Mouse (Mus musculus) lung, embryonic 15.5 days (tissue): ENCODE measurements at regions not wholly inside any gene's neighbourhood (a gene's known extent, or its start where the extent isn't known, plus 50 kb on each side); places are given as distances from the start of the nearest gene placed in this dataset.

ENCODE experiments used
- ATAC-seq: fragments of 200-750 bp; cut with Nextera tagmentation; 2 replicates; pipeline ENCODE4 v1.8.0; 2017; ENCODE audit warnings: moderate number of reproducible peaks, borderline replicate concordance; ENCODE audit not compliant: low FRiP score, low TSS enrichment; ENCODE audit errors: extremely low read depth
- H3K27ac ChIP-seq: fragments of 300-500 bp; sonication (generic); 2 replicates; pipeline ENCODE4 v1.5.1; 2015; ENCODE audit warnings: moderate library complexity, mild to moderate bottlenecking, inconsistent platforms
- H3K27me3 ChIP-seq: fragments of 300-500 bp; sonication (generic); 2 replicates; pipeline ENCODE4 v1.6.1; 2015; ENCODE audit warnings: inconsistent platforms
- H3K36me3 ChIP-seq: fragments of 300-500 bp; sonication (generic); 2 replicates; pipeline ENCODE4 v1.6.1; 2015; ENCODE audit warnings: inconsistent platforms
- H3K4me1 ChIP-seq: fragments of 300-500 bp; sonication (generic); 2 replicates; pipeline ENCODE4 v1.6.1; 2015; ENCODE audit warnings: inconsistent platforms
- H3K4me2 ChIP-seq: fragments of 300-500 bp; sonication (generic); 2 replicates; pipeline ENCODE4 v1.6.1; 2015; ENCODE audit warnings: inconsistent platforms, mild to moderate bottlenecking, moderate library complexity
- H3K4me3 ChIP-seq: fragments of 300-500 bp; sonication (generic); 2 replicates; pipeline ENCODE4 v1.5.1; 2015; ENCODE audit warnings: mild to moderate bottlenecking, inconsistent platforms
- H3K9ac ChIP-seq: fragments of 300-500 bp; sonication (generic); 2 replicates; pipeline ENCODE4 v1.6.1; 2015; ENCODE audit warnings: inconsistent platforms
- H3K9me3 ChIP-seq: fragments of 300-500 bp; sonication (generic); 2 replicates; pipeline ENCODE4 v1.6.1; 2016; ENCODE audit warnings: inconsistent platforms
- WGBS: fragments of 180-500 bp; shearing (Covaris S2); methylation state at CpG from one replicate; pipeline ENCODE4 v1.1.7; 2015; 5-methylcytosine and 5-hydroxymethylcytosine counted together

DNA sequence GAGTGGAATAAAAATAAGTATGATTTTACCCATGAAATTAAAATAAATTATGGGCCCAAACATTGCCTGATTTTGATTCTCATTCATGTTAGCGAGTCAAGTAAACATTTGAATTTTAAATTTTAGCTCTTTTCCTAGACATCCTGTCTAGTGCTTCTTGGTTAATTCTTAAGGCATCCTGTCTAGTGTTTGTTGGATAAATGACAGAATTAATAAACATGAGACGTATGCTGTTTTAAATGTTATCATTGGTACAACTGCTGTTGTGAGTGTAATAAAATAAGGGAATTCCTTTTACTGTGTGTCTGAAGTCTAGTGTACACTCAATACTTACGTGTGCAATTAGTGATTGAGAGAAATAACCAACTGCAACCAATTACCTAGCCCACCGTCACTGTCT lies 149.0 kb upstream of the Trpm3 start:
- no peak overlapping the region for H3K27ac ChIP-seq
- no peaks in the 10 kb centered on the region for H3K4me1 ChIP-seq
- no peaks in the 10 kb centered on the region for H3K36me3 ChIP-seq
- H3K9ac ChIP-seq: no peak overlapping the region
- no peak for ATAC-seq
- H3K4me3 ChIP-seq: no peak overlapping the region
- 60% methylated on average over 4 of the region's 4 CpGs for WGBS
- no peaks in the 10 kb centered on the region for H3K27me3 ChIP-seq
- no peak overlapping the region for H3K4me2 ChIP-seq
- no peaks in the 10 kb centered on the region for H3K9me3 ChIP-seq

DNA sequence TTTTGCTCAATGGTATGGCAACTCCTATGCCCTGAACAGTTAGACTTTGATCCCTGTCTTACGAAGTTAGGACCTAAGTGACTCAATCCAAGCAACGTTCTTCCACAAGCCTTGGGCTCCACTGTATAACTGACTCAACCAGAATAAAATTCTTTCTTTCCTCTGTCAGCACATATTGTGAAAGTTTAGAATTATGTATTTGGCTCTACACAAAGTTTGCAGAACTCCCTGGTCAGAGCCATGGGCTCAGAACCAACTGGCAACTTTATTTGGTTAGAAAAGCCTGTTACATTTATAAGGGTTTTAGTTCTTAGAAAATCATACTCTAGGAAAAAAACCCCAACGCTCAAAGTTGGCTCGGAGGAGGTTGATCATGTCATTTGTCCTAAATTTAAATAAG lies 147.9 kb upstream of the Trpm3 start:
- no peaks in the 10 kb centered on the region for H3K4me1 ChIP-seq
- no peak overlapping the region for H3K4me2 ChIP-seq
- H3K36me3 ChIP-seq: no peaks in the 10 kb centered on the region
- 76% methylated on average over 4 of the region's 4 CpGs for WGBS
- H3K4me3 ChIP-seq: no peak overlapping the region
- H3K9me3 ChIP-seq: no peaks in the 10 kb centered on the region
- ATAC-seq: no peak
- no peak overlapping the region for H3K9ac ChIP-seq
- no peaks in the 10 kb centered on the region for H3K27me3 ChIP-seq
- no peak overlapping the region for H3K27ac ChIP-seq

DNA sequence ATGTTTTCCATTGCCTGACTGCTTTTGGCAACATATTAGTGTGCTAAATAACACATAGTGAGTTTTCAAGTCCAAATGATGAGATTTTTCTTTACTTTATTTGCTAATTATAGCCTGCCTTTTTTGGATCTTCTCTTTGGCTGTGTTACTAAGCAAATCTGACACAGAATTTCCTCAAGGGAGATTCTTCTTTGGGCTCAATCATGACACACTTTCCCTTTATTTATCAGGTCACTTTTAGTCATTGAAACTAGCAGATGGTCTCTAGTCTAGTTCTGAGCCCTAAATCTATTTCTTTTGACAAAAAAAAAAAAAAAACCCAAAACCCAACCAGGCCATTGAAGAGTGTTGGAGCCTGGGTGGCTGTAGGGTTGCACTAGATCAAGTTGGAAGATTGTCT lies 147.4 kb upstream of the Trpm3 start:
- Histone ChIP-seq H3K27me3 (no peaks in the 10 kb centered on the region), H3K4me2 (no peak overlapping the region), H3K4me3 (no peak overlapping the region), H3K36me3 (no peaks in the 10 kb centered on the region), H3K9me3 (no peaks in the 10 kb centered on the region), H3K4me1 (no peaks in the 10 kb centered on the region), H3K9ac (no peak overlapping the region), H3K27ac (no peak overlapping the region)
- no peak for ATAC-seq

DNA sequence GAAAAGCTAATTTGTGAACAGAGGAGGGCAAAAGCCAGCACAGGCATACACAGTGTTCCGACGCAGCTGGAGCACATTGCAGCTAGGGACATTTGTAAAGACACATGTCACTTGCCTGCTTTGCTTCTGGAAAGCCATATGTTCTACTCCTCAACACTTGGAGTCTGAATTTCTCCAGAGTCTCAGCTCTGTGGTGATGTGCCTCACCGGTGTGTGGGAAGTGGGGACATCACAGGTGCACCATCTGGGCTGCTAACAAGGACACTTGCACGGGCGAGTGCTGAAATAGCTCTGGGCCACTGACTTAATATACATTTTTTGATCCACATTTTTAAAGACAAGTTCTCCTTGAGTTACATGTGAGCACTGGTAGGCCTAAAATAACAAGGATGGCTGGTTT lies 139.2 kb upstream of the Trpm3 start:
- no peaks in the 10 kb centered on the region for H3K9me3 ChIP-seq
- no peaks in the 10 kb centered on the region for H3K27me3 ChIP-seq
- no peak overlapping the region for H3K4me3 ChIP-seq
- WGBS: 74% methylated on average over 5 of the region's 5 CpGs
- no peak overlapping the region for H3K4me2 ChIP-seq
- H3K27ac ChIP-seq: no peak overlapping the region
- no peaks in the 10 kb centered on the region for H3K36me3 ChIP-seq
- ATAC-seq: no peak
- no peaks in the 10 kb centered on the region for H3K4me1 ChIP-seq
- H3K9ac ChIP-seq: no peak overlapping the region

DNA sequence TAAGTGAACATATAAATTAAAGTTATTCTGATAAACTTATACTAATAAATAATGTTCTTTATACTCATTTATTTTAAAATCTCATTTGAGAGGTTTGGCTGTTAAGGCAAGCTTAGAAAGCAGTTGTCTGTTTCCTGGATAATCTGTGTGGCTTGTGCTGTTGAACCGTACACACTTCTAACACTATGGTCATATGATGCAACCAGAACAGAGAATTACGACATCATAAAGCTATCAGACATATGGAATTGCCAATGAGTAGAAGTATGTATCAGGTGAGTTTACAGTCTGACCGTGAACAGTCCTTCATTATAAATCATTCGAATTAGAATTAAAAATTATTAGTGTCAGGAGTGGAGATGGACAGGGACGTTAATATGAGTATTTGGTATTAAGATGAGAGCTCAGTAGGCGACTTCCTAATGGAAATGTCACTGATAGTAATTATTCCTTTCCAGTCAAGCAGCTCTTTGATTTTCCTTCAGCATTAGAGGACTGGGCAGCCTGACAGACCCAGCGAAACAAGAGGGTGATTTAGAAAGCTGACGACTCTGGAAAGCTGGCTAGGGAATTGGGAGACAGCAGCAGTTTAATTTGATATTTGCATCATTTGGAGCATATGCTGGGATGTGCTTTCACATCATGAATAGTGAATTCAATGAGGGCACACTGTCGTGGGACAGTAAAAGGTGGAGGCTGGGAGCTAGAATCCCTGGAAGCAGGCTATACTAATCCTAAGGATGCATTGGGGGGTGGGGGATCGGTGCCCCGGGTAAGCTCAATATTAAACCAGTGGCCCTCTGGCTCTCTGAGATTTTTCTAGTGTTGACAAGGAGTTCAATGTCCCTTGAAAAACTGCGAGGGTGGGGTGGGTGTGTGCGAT lies 130.6 kb upstream of the Trpm3 start:
- no peak overlapping the region for H3K27ac ChIP-seq
- no peak overlapping the region for H3K4me2 ChIP-seq
- ATAC-seq: no peak
- H3K9ac ChIP-seq: no peak overlapping the region
- H3K4me1 ChIP-seq: no peaks in the 10 kb centered on the region
- no peaks in the 10 kb centered on the region for H3K36me3 ChIP-seq
- no peaks in the 10 kb centered on the region for H3K9me3 ChIP-seq
- WGBS: 82% methylated on average over 13 of the region's 13 CpGs
- H3K4me3 ChIP-seq: no peak overlapping the region
- no peaks in the 10 kb centered on the region for H3K27me3 ChIP-seq

DNA sequence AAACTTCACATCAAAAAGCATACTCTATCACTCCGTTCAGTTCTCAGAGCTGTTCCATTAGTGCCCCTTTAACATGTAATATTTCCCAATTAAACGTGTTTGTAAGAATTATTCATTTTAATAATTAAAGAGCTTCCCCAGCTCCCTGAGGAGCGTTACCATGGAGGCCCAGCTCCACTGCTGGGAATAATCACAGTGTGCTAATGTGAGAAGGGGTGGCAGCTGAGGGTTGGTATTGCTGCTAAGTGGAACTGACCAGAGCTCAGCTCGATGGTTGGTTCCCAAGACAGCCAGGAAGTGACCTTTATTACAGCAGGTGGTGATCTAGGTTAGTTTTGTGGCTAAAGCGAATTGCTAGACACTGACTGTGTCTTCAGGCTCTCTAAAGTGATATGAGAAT lies 128.6 kb upstream of the Trpm3 start:
- Histone ChIP-seq H3K9ac (no peak overlapping the region), H3K4me2 (no peak overlapping the region), H3K4me3 (no peak overlapping the region), H3K27me3 (no peaks in the 10 kb centered on the region), H3K9me3 (no peaks in the 10 kb centered on the region), H3K27ac (no peak overlapping the region), H3K4me1 (no peaks in the 10 kb centered on the region), H3K36me3 (no peaks in the 10 kb centered on the region)
- WGBS: 75% methylated on average over 5 of the region's 5 CpGs
- no peak for ATAC-seq

DNA sequence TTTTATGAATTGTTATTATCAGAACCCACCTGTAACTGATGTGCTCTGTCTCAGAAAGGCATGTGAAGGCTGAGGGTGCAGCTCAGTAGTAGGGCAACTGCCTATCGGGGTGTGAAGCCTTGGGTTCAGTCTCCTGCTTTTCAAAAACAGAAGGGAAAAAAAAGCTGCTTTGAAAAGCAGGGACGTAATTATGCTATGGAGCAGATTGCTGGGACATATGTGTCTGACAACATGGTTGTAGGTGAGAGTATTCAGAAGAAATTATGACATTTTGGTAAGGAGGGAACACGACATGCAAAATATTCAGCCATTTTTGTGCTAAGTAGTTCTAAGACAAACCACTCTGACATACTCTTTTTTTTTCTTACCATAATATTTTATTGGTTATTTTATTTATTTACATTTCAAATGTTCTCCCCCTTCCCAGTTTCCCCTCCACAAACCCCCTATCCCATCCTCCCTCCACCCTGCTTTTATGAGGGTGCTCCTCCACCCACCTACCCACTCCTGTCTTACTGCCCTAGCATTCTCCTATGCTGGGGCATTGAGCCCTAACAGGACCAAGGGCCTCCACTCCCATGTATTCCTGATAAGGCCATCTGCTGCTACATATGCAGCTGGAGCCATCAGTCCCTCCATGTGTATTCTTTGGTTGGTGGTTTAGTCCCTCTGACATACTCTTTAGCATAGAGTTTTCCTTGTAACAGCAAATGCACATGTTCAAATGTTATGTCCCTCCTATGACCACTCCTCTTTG lies 122.8 kb upstream of the Trpm3 start:
- no peaks in the 10 kb centered on the region for H3K27me3 ChIP-seq
- H3K27ac ChIP-seq: no peak overlapping the region
- no peak overlapping the region for H3K4me3 ChIP-seq
- no peaks in the 10 kb centered on the region for H3K4me1 ChIP-seq
- no peaks in the 10 kb centered on the region for H3K36me3 ChIP-seq
- no peak overlapping the region for H3K9ac ChIP-seq
- no peaks in the 10 kb centered on the region for H3K9me3 ChIP-seq
- H3K4me2 ChIP-seq: no peak overlapping the region
- WGBS: 85% methylated on average over 3 of the region's 3 CpGs
- ATAC-seq: no peak

DNA sequence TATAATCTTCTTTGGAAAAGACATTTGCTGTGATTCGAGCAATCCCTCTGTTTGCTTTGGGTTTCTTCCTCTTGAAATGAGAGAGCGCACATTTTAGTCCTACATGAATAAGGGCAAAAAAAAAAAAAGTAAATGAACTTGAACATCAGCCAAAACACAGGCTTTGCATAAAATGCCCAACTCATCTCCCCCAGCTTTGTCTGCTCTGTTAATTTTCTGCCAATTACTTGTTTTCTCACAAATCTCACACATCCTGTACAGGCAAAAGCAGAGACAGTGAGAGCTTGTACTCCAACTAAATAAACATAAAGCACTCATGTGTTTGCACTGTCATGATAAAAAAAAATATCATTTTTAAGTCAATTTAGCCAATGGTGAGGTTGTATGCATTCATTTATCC lies 121.4 kb upstream of the Trpm3 start:
- Histone ChIP-seq H3K4me1 (no peaks in the 10 kb centered on the region), H3K36me3 (no peaks in the 10 kb centered on the region), H3K27me3 (no peaks in the 10 kb centered on the region), H3K9me3 (no peaks in the 10 kb centered on the region), H3K9ac (no peak overlapping the region), H3K27ac (no peak overlapping the region), H3K4me2 (no peak overlapping the region), H3K4me3 (no peak overlapping the region)
- WGBS: 74% methylated on average over 2 of the region's 2 CpGs
- no peak for ATAC-seq

DNA sequence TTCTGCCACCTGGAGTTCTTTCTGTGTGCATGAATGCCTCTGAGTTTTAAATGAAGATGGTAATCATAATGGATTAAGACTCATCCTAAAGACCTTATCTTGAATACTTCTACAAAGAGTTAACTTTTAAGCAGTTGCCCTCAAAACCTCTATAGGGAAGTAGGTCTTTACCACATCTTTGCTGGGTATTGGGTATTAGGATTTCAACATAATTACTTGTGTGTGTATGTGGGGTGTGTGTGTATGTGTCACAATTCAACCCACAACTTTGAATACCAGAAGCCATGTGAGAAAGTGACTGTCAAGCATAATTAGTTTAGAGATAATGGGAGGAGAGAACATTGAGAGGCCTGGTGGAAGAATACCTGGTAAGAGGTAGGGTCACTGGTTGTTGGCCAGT lies 111.3 kb upstream of the Trpm3 start:
- Histone ChIP-seq H3K36me3 (no peaks in the 10 kb centered on the region), H3K9ac (no peak overlapping the region), H3K27ac (no peak overlapping the region), H3K27me3 (no peaks in the 10 kb centered on the region), H3K9me3 (no peaks in the 10 kb centered on the region), H3K4me1 (no peaks in the 10 kb centered on the region), H3K4me2 (no peak overlapping the region), H3K4me3 (no peak overlapping the region)
- no peak for ATAC-seq

DNA sequence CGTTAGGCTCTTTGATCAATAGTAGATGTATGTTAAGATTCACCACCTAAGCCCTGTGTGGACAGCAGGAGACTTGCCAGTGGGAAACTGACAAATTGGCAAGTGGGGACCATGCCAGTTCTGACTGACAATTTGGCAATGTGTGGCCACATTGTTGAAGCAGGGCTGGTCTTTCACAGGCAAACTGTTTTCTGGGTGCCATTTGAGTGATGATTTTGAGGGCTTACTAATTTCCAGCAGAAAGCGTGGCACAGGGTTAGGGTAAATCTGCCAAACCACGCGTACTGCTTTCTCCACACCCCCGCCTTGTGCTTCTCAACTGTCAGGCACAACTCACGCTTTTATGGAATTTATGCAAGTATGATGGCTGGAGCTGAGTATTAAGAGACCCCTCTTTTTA lies 91.2 kb upstream of the Trpm3 start:
- no peak overlapping the region for H3K4me2 ChIP-seq
- 73% methylated on average over 6 of the region's 6 CpGs for WGBS
- no peaks in the 10 kb centered on the region for H3K9me3 ChIP-seq
- no peak for ATAC-seq
- no peaks in the 10 kb centered on the region for H3K36me3 ChIP-seq
- H3K27me3 ChIP-seq: no peaks in the 10 kb centered on the region
- H3K9ac ChIP-seq: no peak overlapping the region
- no peak overlapping the region for H3K4me3 ChIP-seq
- no peak overlapping the region for H3K27ac ChIP-seq
- H3K4me1 ChIP-seq: no peaks in the 10 kb centered on the region

DNA sequence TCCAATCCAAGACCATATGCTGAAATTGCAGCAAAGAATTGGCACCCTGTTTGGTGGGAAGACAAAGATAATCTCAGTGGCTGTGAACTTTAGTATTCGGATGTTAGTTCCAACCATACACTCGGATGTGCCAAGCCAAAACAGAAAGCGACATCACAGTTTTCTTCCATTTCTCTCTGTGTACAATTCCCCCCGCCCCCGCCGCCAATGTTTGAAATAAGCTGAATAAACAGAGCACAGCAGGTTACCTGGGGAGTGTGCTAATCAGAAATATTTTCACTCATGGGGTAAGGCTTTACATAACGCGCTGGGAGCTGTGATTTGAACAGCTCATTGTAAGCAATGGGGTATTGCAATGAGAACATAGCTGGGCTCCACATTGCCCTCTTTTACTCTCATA lies 72.5 kb upstream of the Trpm3 start:
- no peaks in the 10 kb centered on the region for H3K4me1 ChIP-seq
- no peak overlapping the region for H3K27ac ChIP-seq
- no peak overlapping the region for H3K4me3 ChIP-seq
- no peak overlapping the region for H3K4me2 ChIP-seq
- H3K36me3 ChIP-seq: no peaks in the 10 kb centered on the region
- H3K9ac ChIP-seq: no peak overlapping the region
- ATAC-seq: no peak
- no peaks in the 10 kb centered on the region for H3K27me3 ChIP-seq
- WGBS: 60% methylated on average over 8 of the region's 8 CpGs
- H3K9me3 ChIP-seq: no peaks in the 10 kb centered on the region

DNA sequence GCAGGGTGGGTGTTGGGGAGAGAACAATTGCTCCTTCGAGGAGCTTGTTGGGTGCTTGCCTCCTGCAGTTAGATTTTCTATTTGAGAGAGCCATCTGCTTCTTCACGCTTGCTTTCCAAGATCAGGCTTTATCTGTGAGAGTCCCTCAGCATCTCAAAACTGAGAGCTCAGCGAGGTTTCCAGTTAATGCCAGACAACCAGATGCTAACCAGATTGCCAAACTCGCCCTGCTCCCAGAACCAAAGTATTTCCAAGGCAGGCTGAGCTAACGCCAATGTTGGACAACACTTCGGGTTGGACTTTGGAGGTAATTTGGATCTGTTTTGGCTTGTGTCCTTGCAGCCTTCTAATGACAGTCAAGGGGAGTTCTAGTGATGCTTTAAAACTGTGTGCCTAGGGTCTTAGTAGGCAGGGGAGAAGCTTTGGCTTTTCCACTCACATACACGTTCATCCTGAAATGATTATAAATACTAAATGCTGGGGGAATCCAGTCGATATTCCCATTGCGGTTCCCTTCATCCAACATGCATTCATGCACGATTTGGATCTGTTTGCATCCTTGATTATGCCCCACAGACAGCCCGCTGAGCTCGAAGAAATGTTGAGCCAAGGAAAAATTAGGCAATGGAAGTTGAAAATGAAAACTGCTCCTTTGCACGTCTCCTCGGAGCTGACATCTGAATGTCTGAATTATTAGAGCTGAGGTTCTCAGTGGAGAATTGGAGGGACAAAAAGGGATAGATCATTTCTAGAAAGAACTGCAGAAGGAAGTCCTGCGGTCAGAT lies 68.4 kb upstream of the Trpm3 start:
- no peak overlapping the region for H3K4me2 ChIP-seq
- H3K27me3 ChIP-seq: no peaks in the 10 kb centered on the region
- H3K9ac ChIP-seq: no peak overlapping the region
- no peak for ATAC-seq
- H3K4me3 ChIP-seq: no peak overlapping the region
- H3K4me1 ChIP-seq: no peaks in the 10 kb centered on the region
- no peak overlapping the region for H3K27ac ChIP-seq
- no peaks in the 10 kb centered on the region for H3K36me3 ChIP-seq
- no peaks in the 10 kb centered on the region for H3K9me3 ChIP-seq
- 72% methylated on average over 15 of the region's 15 CpGs for WGBS
